Mouse (Mus musculus) right cerebral cortex, postnatal 10 days (tissue): ENCODE measurements at regions not wholly inside any gene's neighbourhood (a gene's known extent, or its start where the extent isn't known, plus 50 kb on each side); places are given as distances from the start of the nearest gene placed in this dataset.
"Not testable (repeated sequence)": the region's sequence is repeated elsewhere in the genome, so short reads cannot be mapped to it uniquely, and the experiment has no call there.

Experiments
- DNase-seq, 2 experiments: peaks; one replicate each; pipeline ENCODE4 v3.0.0; 2021; ENCODE audit warnings: low spot score in 2 of 2

- no peak for DNase-seq
Measured at GRCm38 (mm10) chr13:4858341-4858740, 249.4 kb upstream of the Akr1e1 start.

GRCm38 (mm10) chr13:4839481-4839880, 230.5 kb upstream of the Akr1e1 start:
- not testable (repeated sequence) for DNase-seq

- DNase-seq: no peak
Measured at GRCm38 (mm10) chr13:4826756-4827155, 217.8 kb upstream of the Akr1e1 start.

GRCm38 (mm10) chr13:4825749-4826148, 216.8 kb upstream of the Akr1e1 start:
- not testable (repeated sequence) for DNase-seq

GRCm38 (mm10) chr13:4806876-4807275, 197.9 kb upstream of the Akr1e1 start:
- no peak for DNase-seq

GRCm38 (mm10) chr13:4800666-4801065, 191.7 kb upstream of the Akr1e1 start:
- DNase-seq: no peak

- DNase-seq: no peak
Measured at GRCm38 (mm10) chr13:4791139-4791538, 182.2 kb upstream of the Akr1e1 start.

- no peak for DNase-seq
Measured at GRCm38 (mm10) chr13:4790414-4790813, 181.4 kb upstream of the Akr1e1 start.

GRCm38 (mm10) chr13:4783290-4783689, 174.3 kb upstream of the Akr1e1 start:
- DNase-seq: no peak

- DNase-seq: not testable (repeated sequence)
Measured at GRCm38 (mm10) chr13:4778264-4778823, 169.4 kb upstream of the Akr1e1 start.

- peak; percentile 48 to 54 for DNase-seq
Measured at GRCm38 (mm10) chr13:4776855-4777254, 167.9 kb upstream of the Akr1e1 start.

- DNase-seq: no peak
Measured at GRCm38 (mm10) chr13:4772324-4772723, 163.3 kb upstream of the Akr1e1 start.

- DNase-seq: peak; percentile 76 to 86
Measured at GRCm38 (mm10) chr13:4771120-4772075, 162.4 kb upstream of the Akr1e1 start.

GRCm38 (mm10) chr13:4759965-4760364, 151.0 kb upstream of the Akr1e1 start:
- DNase-seq: no peak

GRCm38 (mm10) chr13:4756529-4756928, 147.6 kb upstream of the Akr1e1 start:
- no peak for DNase-seq

- peak in 1 of 2 experiments; percentile 19 for DNase-seq
Measured at GRCm38 (mm10) chr13:4742930-4743329, 134.0 kb upstream of the Akr1e1 start.

- DNase-seq: not testable (repeated sequence)
Measured at GRCm38 (mm10) chr13:4716299-4716698, 107.3 kb upstream of the Akr1e1 start.

- DNase-seq: no peak
Measured at GRCm38 (mm10) chr13:4714724-4715123, 105.8 kb upstream of the Akr1e1 start.

- no peak for DNase-seq
Measured at GRCm38 (mm10) chr13:4712698-4713097, 103.7 kb upstream of the Akr1e1 start.

GRCm38 (mm10) chr13:4699591-4699990, 90.6 kb upstream of the Akr1e1 start:
- DNase-seq: not testable (repeated sequence)

- peak; percentile 72 to 83 for DNase-seq
Measured at GRCm38 (mm10) chr13:4666375-4667140, 57.6 kb upstream of the Akr1e1 start.

- no peak for DNase-seq
Measured at GRCm38 (mm10) chr13:4663390-4663789, 54.4 kb upstream of the Akr1e1 start.
